Mouse (Mus musculus) hindbrain, postnatal 0 days (tissue): ENCODE measurements at regions not wholly inside any gene's neighbourhood (a gene's known extent, or its start where the extent isn't known, plus 50 kb on each side); places are given as distances from the start of the nearest gene placed in this dataset.

ENCODE experiments used
- ATAC-seq: fragments of 200-750 bp; cut with Nextera tagmentation; 2 replicates; pipeline ENCODE4 v1.8.0; 2017; ENCODE audit warnings: mild to moderate bottlenecking, moderate TSS enrichment, moderate library complexity
- DNase-seq: peaks from one replicate; pipeline ENCODE4 v3.0.0-alpha.2; 2015; ENCODE audit warnings: low spot score
- H3K27ac ChIP-seq: fragments of 300-500 bp; sonication (generic); 2 replicates; pipeline ENCODE4 v1.5.1; 2014; ENCODE audit warnings: mild to moderate bottlenecking
- H3K27me3 ChIP-seq: fragments of 300-500 bp; sonication (generic); 2 replicates; pipeline ENCODE4 v1.6.1; 2014; ENCODE audit warnings: low read length, mixed read lengths; ENCODE audit not compliant: insufficient read depth
- H3K36me3 ChIP-seq: fragments of 300-500 bp; sonication (generic); 2 replicates; pipeline ENCODE4 v1.6.1; 2014; ENCODE audit warnings: low read length, mixed read lengths; ENCODE audit not compliant: insufficient read depth
- H3K4me1 ChIP-seq: fragments of 300-500 bp; sonication (generic); 2 replicates; pipeline ENCODE4 v1.6.1; 2014; ENCODE audit warnings: antibody characterized with exemption, low read length, mixed read lengths; ENCODE audit not compliant: insufficient read depth
- H3K4me2 ChIP-seq: fragments of 300-500 bp; sonication (generic); 2 replicates; pipeline ENCODE4 v1.6.1; 2014; ENCODE audit warnings: low read depth, mild to moderate bottlenecking, low read length, moderate library complexity, mixed read lengths
- H3K4me3 ChIP-seq: fragments of 300-500 bp; sonication (generic); 2 replicates; pipeline ENCODE4 v1.5.1; 2014; ENCODE audit warnings: low read length
- H3K9ac ChIP-seq: fragments of 300-500 bp; sonication (generic); replicated peaks from 2 replicates; pipeline ENCODE4 v1.6.1; 2014; ENCODE audit warnings: mild to moderate bottlenecking, low read length, moderate library complexity, mixed read lengths
- H3K9me3 ChIP-seq: fragments of 300-500 bp; sonication (generic); 2 replicates; pipeline ENCODE4 v1.6.1; 2016; ENCODE audit warnings: low read length, mixed read lengths
- CTCF ChIP-seq: IDR thresholded peaks from 2 replicates; pipeline ENCODE4 v1.5.1; 2016; ENCODE audit warnings: antibody characterized with exemption, control low read depth, low read depth
- WGBS: fragments of 180-500 bp; shearing (Covaris S2); extraction: QIAGEN DNeasy Blood & Tissue Kit; methylation state at CpG from one replicate; pipeline ENCODE4 v1.1.7; 2014; 5-methylcytosine and 5-hydroxymethylcytosine counted together

DNA sequence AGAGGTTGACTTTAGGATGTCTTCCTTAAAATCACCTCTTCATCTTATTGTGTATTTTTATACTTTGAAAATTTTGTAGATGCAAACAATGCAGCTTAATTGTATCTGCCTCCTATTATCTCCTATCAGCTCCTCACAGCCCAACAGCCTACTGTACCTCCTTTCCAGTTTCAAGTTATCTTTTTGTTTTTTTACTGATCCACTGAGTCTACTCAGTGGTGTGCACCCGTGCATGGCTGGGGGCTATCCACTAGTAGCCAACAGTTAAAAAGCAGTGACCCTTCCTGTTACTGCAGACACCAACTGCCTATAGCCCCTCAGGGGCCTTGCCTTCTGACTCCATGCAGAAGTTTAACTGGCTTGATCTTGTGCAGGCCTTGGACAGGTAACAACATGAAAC lies 170.4 kb upstream of the Ctnnb1 start:
- no peaks in the 10 kb centered on the region for H3K36me3 ChIP-seq
- 72% methylated on average over 1 of the region's 1 CpGs for WGBS
- no peaks in the 10 kb centered on the region for H3K9me3 ChIP-seq
- H3K9ac ChIP-seq = no peak overlapping the region
- no peak for DNase-seq
- H3K4me3 ChIP-seq = no peak overlapping the region
- H3K27ac ChIP-seq = no peak overlapping the region
- no peaks in the 10 kb centered on the region for H3K27me3 ChIP-seq
- H3K4me1 ChIP-seq = no peaks in the 10 kb centered on the region
- no peak for TF ChIP-seq CTCF
- ATAC-seq = no peak
- no peak overlapping the region for H3K4me2 ChIP-seq

DNA sequence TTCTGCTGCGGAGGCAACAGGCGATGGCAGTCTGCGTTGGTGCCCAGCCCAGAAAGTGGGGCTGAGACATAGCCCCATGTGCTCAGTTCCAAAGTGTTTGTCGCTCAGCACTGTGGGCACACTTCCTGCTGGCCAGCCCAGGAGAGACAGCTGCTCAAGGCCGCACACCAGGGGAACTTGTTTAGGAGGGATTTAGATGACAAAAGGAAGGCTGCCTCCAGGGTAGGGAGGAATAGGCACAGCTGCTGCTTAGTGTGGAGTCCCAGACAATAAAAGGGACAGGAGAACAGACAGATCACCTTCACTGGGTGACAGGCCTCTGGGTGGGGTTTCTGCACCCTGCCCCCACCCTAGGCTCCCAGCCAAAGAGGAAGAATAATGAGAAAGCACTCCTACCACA lies 169.2 kb upstream of the Ctnnb1 start:
- Histone ChIP-seq H3K27me3 (no peaks in the 10 kb centered on the region), H3K4me1 (no peaks in the 10 kb centered on the region), H3K27ac (peak overlapping the region; percentile 41; the same call in 1 of the 2 replicates), H3K9me3 (no peaks in the 10 kb centered on the region), H3K9ac (no peak overlapping the region), H3K4me3 (no peak overlapping the region), H3K36me3 (no peaks in the 10 kb centered on the region), H3K4me2 (no peak overlapping the region)
- TF ChIP-seq CTCF = no peak
- DNase-seq = peak; percentile 71
- 25% methylated on average over 5 of the region's 5 CpGs for WGBS
- ATAC-seq = peak; percentile 89

DNA sequence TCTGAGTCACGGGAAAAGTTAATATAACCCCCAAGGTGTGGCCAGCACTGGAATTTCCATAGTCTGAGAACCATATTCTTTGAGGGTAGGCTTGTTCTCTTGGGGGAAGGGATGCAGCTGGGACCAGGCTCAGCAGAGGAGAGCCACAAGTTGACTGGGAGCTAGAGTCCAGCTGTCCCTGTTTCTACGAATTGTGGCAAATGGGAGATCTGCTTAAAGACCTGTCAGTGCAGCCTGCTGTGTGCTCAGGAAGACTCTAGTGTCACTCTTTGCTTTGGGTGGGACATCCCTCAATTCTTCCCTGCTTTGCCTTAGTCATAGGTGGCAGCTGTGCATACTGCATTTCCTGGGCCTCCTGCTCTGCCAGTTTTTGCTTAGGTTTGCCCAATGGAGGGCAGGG lies 165.2 kb upstream of the Ctnnb1 start:
- H3K4me3 ChIP-seq = no peak overlapping the region
- H3K4me2 ChIP-seq = no peak overlapping the region
- no peaks in the 10 kb centered on the region for H3K4me1 ChIP-seq
- no peak overlapping the region for H3K27ac ChIP-seq
- no peaks in the 10 kb centered on the region for H3K36me3 ChIP-seq
- no peak for DNase-seq
- no peak for ATAC-seq
- no peak for TF ChIP-seq CTCF
- 86% methylated on average over 2 of the region's 2 CpGs for WGBS
- no peak overlapping the region for H3K9ac ChIP-seq
- no peaks in the 10 kb centered on the region for H3K27me3 ChIP-seq
- no peaks in the 10 kb centered on the region for H3K9me3 ChIP-seq

DNA sequence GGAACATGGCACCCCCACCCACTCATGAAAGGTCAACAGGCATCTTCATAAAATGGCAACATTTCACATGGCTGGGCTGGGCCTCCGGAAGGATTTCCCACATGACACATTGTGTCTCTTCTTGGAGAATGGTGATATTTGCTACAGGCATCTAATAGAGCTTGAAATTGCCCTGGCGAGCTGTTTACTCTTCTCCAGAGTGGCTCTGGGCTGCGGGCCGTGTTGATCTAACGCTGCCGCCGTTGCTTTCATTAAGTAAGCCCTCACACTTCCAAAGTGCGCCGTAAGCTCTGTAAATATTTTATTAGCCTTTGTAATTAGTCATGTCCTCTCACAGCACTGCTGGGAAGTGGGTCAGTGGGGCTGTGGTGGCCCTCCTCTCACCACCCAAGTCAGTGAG lies 164.4 kb upstream of the Ctnnb1 start:
- no peaks in the 10 kb centered on the region for H3K27me3 ChIP-seq
- 69% methylated on average over 9 of the region's 9 CpGs for WGBS
- H3K4me3 ChIP-seq = no peak overlapping the region
- H3K4me1 ChIP-seq = no peaks in the 10 kb centered on the region
- H3K4me2 ChIP-seq = no peak overlapping the region
- H3K9me3 ChIP-seq = no peaks in the 10 kb centered on the region
- no peaks in the 10 kb centered on the region for H3K36me3 ChIP-seq
- no peak overlapping the region for H3K27ac ChIP-seq
- peak; percentile 9 for DNase-seq
- TF ChIP-seq CTCF = no peak
- no peak overlapping the region for H3K9ac ChIP-seq
- ATAC-seq = no peak

DNA sequence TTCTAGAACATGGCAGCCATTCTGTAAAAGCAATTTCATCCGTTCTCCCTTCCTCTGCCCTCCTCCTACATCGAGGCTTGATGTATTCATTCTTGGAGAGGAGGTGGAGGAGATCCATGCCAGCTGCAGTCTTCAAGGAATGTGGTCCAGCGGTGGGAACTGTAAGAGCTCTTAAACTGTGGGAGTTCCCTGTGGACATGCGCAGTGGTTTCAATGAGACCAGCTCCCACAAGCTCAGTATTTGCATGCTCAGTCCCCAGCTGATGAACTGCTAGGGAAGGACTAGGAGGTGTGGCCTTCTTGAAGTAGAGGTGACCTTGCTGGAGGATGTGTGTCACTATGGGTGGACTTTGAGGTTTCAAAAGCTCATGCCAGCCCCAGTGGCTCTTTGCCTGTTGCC lies 163.7 kb upstream of the Ctnnb1 start:
- WGBS = 85% methylated on average over 4 of the region's 4 CpGs
- Histone ChIP-seq H3K9ac (no peak overlapping the region), H3K9me3 (no peaks in the 10 kb centered on the region), H3K27ac (no peak overlapping the region), H3K27me3 (no peaks in the 10 kb centered on the region), H3K4me2 (no peak overlapping the region), H3K4me3 (no peak overlapping the region), H3K36me3 (no peaks in the 10 kb centered on the region), H3K4me1 (no peaks in the 10 kb centered on the region)
- ATAC-seq (no peak), DNase-seq (no peak)
- no peak for TF ChIP-seq CTCF

DNA sequence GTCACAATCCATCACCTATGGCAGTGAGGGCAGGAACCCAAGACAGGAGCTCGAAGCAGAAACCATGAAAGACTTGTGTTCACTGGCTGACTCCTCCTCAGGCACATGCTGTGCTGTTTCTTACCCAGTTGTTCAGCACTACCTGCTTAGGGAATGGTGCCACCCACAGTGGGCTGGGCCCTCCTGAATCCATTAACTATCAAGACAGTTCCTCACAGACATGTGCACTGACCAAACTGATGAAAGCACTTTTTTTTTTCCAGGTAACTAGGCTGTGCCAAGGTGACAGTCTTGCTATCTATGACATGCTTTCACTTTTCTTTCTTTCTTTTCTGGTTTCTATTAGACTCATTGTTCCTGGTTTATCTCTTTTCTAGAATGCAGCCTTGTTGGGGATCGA lies 162.1 kb upstream of the Ctnnb1 start:
- H3K4me3 ChIP-seq = no peak overlapping the region
- ATAC-seq (no peak), DNase-seq (no peak)
- H3K9me3 ChIP-seq = no peaks in the 10 kb centered on the region
- no peak overlapping the region for H3K4me2 ChIP-seq
- H3K27ac ChIP-seq = no peak overlapping the region
- TF ChIP-seq CTCF = no peak
- 81% methylated on average over 2 of the region's 2 CpGs for WGBS
- H3K4me1 ChIP-seq = no peaks in the 10 kb centered on the region
- no peaks in the 10 kb centered on the region for H3K36me3 ChIP-seq
- no peaks in the 10 kb centered on the region for H3K27me3 ChIP-seq
- no peak overlapping the region for H3K9ac ChIP-seq

DNA sequence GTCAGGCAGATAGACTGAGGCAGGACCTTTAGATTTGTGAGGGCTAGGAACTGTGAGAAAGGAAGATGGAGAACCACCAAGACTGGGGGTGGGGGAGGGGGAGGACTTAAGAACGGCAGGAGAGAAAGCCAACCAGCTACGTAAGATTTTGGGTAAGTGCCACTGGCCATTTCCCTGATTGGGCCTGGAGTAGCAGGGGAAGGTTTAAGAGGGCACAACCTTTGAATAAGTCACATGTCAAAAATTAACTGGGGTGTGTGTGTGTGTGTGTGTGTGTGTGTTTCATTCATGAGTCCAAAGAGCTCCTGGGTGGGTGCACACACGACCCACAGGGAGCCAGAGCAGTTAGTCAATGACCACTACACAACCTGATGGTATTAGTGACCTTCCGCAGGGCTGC lies 161.6 kb upstream of the Ctnnb1 start:
- Histone ChIP-seq H3K36me3 (no peaks in the 10 kb centered on the region), H3K27ac (no peak overlapping the region), H3K27me3 (no peaks in the 10 kb centered on the region), H3K9me3 (no peaks in the 10 kb centered on the region), H3K9ac (no peak overlapping the region), H3K4me2 (no peak overlapping the region), H3K4me3 (no peak overlapping the region), H3K4me1 (no peaks in the 10 kb centered on the region)
- no peak for TF ChIP-seq CTCF
- ATAC-seq = no peak
- 78% methylated on average over 4 of the region's 4 CpGs for WGBS
- DNase-seq = no peak
